Mouse (Mus musculus) neural tube, embryonic 14.5 days (tissue): ENCODE results near the gene Agap3. TPM values are rescaled to one million over a fixed set of nuclear protein-coding genes. Genes with fewer than 3 reads are reported as not detected.

Experiments
- ATAC-seq: fragments of 200-750 bp; cut with Nextera tagmentation; 2 replicates; pipeline ENCODE4 v1.8.0; 2017; ENCODE audit warnings: low read depth, mild to moderate bottlenecking, moderate TSS enrichment, moderate library complexity
- H3K27ac ChIP-seq: fragments of 300-500 bp; sonication (generic); 2 replicates; pipeline ENCODE4 v1.5.1; 2014; ENCODE audit warnings: low read depth, mild to moderate bottlenecking, control low read depth, low read length, moderate library complexity, mixed read lengths
- H3K27me3 ChIP-seq: fragments of 300-500 bp; sonication (generic); 2 replicates; pipeline ENCODE4 v1.6.1; 2014; ENCODE audit warnings: low read length; ENCODE audit not compliant: control insufficient read depth, insufficient read depth
- H3K36me3 ChIP-seq: fragments of 300-500 bp; sonication (generic); 2 replicates; pipeline ENCODE4 v1.6.1; 2014; ENCODE audit warnings: low read length, mixed read lengths; ENCODE audit not compliant: control insufficient read depth, insufficient read depth
- H3K4me1 ChIP-seq: fragments of 300-500 bp; sonication (generic); 2 replicates; pipeline ENCODE4 v1.6.1; 2014; ENCODE audit warnings: low read length; ENCODE audit not compliant: control insufficient read depth, insufficient read depth
- H3K4me2 ChIP-seq: fragments of 300-500 bp; sonication (generic); 2 replicates; pipeline ENCODE4 v1.6.1; 2014; ENCODE audit warnings: mild to moderate bottlenecking, low read depth, low read length, control low read depth
- H3K4me3 ChIP-seq: fragments of 300-500 bp; sonication (generic); 2 replicates; pipeline ENCODE4 v1.5.1; 2014; ENCODE audit warnings: low read depth, low read length, control low read depth, mixed read lengths
- H3K9ac ChIP-seq: fragments of 300-500 bp; sonication (generic); replicated peaks from 2 replicates; pipeline ENCODE4 v1.6.1; 2014; ENCODE audit warnings: low read depth, mild to moderate bottlenecking, control low read depth, low read length, mixed read lengths
- H3K9me3 ChIP-seq: fragments of 300-500 bp; sonication (generic); 2 replicates; pipeline ENCODE4 v1.6.1; 2016; ENCODE audit warnings: low read length; ENCODE audit not compliant: control insufficient read depth
- WGBS: fragments of 180-500 bp; shearing (Covaris S2); extraction: QIAGEN DNeasy Blood & Tissue Kit; methylation state at CpG from one replicate; pipeline ENCODE4 v1.1.7; 2014; 5-methylcytosine and 5-hydroxymethylcytosine counted together
- polyA plus RNA-seq: library from polyadenylated mRNA; unstranded; fragments of >200 nt; fragmentation: Nextera tagmentation; extraction: Ambion mirVana; gene quantifications from 2 replicates; pipeline ENCODE4 v1.2.1, GENCODE M21; 2014

Gene Agap3
- polyA plus RNA-seq: 59.3 and 63.6 TPM in 2 replicates

- Histone ChIP-seq H3K9me3 (no peaks in the 10 kb centered on the region), H3K9ac (peak within 1 kb of the TSS; percentile 96), H3K4me3 (peak within 1 kb of the TSS; percentile 91), H3K4me2 (peak within 1 kb of the TSS; percentile 95), H3K36me3 (no peaks in the 10 kb centered on the region), H3K27ac (peak within 1 kb of the TSS; percentile 96), H3K4me1 (peaks cover 39% of the 10 kb centered on the region), H3K27me3 (no peaks in the 10 kb centered on the region; the same call in 1 of the 2 replicates)
- 0% methylated on average over 57 of the region's 85 CpGs for WGBS
- ATAC-seq: peak; percentile 35
These were observed at the start of gene Agap3 for GRCm38 (mm10) chr5:24452030-24452690. TSS of gene Agap3 (plus strand) at chr5:24452177.

GRCm38 (mm10) chr5:24404594-24405360 lies 47.2 kb upstream of the Agap3 start:
- WGBS: 91% methylated on average over 6 of the region's 6 CpGs

DNA sequence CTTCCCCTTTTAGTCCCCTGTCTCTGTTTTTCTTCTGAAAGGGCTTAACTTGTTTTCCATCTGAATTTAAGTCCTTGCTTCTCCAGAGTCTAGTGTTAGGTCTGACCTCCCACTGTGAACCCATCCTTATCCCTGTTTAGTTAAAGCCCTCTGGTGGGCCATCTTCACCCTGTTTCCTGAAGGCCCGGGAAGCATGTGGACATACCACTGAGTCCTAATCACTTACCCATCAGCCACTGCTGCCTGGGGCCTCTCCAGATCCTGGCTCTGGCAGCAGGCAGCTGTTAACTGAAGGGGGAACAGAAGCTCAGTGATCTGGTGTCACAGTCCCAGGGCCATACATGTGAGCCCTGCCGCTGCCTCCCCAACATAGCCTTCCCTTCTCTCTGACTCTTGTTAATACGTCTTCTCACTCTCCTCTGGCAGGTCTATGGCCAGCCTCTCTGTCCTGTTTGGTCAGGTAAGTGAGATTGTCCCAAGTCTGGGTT lies 46.5 kb upstream of the Agap3 start:
- H3K36me3 ChIP-seq: peaks cover 19% of the 10 kb centered on the region
- no peak overlapping the region for H3K9ac ChIP-seq
- H3K9me3 ChIP-seq: no peaks in the 10 kb centered on the region
- H3K27me3 ChIP-seq: no peaks in the 10 kb centered on the region
- no peak for ATAC-seq
- no peaks in the 10 kb centered on the region for H3K4me1 ChIP-seq
- H3K4me2 ChIP-seq: no peak overlapping the region
- H3K4me3 ChIP-seq: no peak overlapping the region
- 71% methylated on average over 3 of the region's 3 CpGs for WGBS
- no peak overlapping the region for H3K27ac ChIP-seq

More at GRCm38 (mm10) chr5:24404594-24405360, 47.2 kb upstream of the Agap3 start:
- Histone ChIP-seq H3K27ac (no peak overlapping the region), H3K27me3 (no peaks in the 10 kb centered on the region), H3K9ac (no peak overlapping the region), H3K4me1 (no peaks in the 10 kb centered on the region), H3K4me3 (no peak overlapping the region), H3K4me2 (no peak overlapping the region), H3K36me3 (peaks cover 22% of the 10 kb centered on the region), H3K9me3 (no peaks in the 10 kb centered on the region)
- ATAC-seq: no peak

GRCm38 (mm10) chr5:24408651-24409050 lies 43.3 kb upstream of the Agap3 start:
- no peaks in the 10 kb centered on the region for H3K4me1 ChIP-seq
- H3K27ac ChIP-seq: no peak overlapping the region
- no peak overlapping the region for H3K9ac ChIP-seq
- 93% methylated on average over 13 of the region's 13 CpGs for WGBS
- H3K36me3 ChIP-seq: peaks cover 12% of the 10 kb centered on the region; the same call in 1 of the 2 replicates
- H3K4me2 ChIP-seq: no peak overlapping the region
- H3K4me3 ChIP-seq: no peak overlapping the region
- H3K27me3 ChIP-seq: no peaks in the 10 kb centered on the region
- no peak for ATAC-seq
- no peaks in the 10 kb centered on the region for H3K9me3 ChIP-seq

DNA sequence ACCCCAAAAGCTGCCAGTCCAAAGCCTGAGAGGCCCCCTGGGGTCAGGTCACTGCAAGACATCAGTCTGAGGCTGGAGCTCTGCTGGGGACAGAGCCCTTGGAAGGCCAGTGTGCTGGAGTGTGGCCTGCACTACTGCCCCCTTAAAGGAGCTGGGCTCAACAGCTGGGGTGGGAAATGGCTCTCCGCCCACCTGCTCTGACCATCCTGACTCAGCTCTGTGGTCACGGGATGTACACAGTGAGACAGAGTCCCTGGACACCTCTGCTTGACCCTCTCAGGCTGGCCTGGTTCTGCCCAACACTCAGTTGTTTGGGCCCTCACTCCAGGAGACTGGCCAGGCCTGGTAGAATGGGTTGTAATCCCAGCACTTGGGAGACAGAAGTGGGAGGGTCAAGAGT lies 42.5 kb upstream of the Agap3 start:
- peaks cover 12% of the 10 kb centered on the region; the same call in 1 of the 2 replicates for H3K36me3 ChIP-seq
- no peaks in the 10 kb centered on the region for H3K4me1 ChIP-seq
- 88% methylated on average over 2 of the region's 2 CpGs for WGBS
- ATAC-seq: no peak
- H3K9me3 ChIP-seq: no peaks in the 10 kb centered on the region
- no peaks in the 10 kb centered on the region for H3K27me3 ChIP-seq
- no peak overlapping the region for H3K4me2 ChIP-seq
- H3K27ac ChIP-seq: no peak overlapping the region
- H3K4me3 ChIP-seq: no peak overlapping the region
- no peak overlapping the region for H3K9ac ChIP-seq

- H3K9me3 ChIP-seq: no peaks in the 10 kb centered on the region
- no peaks in the 10 kb centered on the region for H3K27me3 ChIP-seq
- no peak overlapping the region for H3K4me3 ChIP-seq
- no peak overlapping the region for H3K9ac ChIP-seq
- no peak overlapping the region for H3K4me2 ChIP-seq
- WGBS: 87% methylated on average over 2 of the region's 2 CpGs
- H3K27ac ChIP-seq: no peak overlapping the region
- no peak for ATAC-seq
- 0 out of 2 replicates have a peak, but pooled peaks cover 8% of the 10 kb centered on the region for H3K4me1 ChIP-seq
- peaks cover 10% of the 10 kb centered on the region; the same call in 1 of the 2 replicates for H3K36me3 ChIP-seq
These were observed 39.9 kb upstream of the Agap3 start for GRCm38 (mm10) chr5:24412063-24412462.

- no peak within 1 kb of the TSS for H3K4me3 ChIP-seq
- no peaks in the 10 kb centered on the region for H3K9me3 ChIP-seq
- no peak for ATAC-seq
- H3K36me3 ChIP-seq: 0 out of 2 replicates have a peak, but pooled peaks cover 3% of the 10 kb centered on the region
- H3K4me2 ChIP-seq: no peak within 1 kb of the TSS
- H3K9ac ChIP-seq: no peak within 1 kb of the TSS
- H3K27ac ChIP-seq: no peak within 1 kb of the TSS
- 0 out of 2 replicates have a peak, but pooled peaks cover 8% of the 10 kb centered on the region for H3K4me1 ChIP-seq
- no peaks in the 10 kb centered on the region for H3K27me3 ChIP-seq
- WGBS: 51% methylated on average over 11 of the region's 11 CpGs
These were observed 38.8 kb upstream of the Agap3 start, which contains the start of gene Asic3 for GRCm38 (mm10) chr5:24413042-24413693. TSS of gene Asic3 (plus strand) at chr5:24413392.

DNA sequence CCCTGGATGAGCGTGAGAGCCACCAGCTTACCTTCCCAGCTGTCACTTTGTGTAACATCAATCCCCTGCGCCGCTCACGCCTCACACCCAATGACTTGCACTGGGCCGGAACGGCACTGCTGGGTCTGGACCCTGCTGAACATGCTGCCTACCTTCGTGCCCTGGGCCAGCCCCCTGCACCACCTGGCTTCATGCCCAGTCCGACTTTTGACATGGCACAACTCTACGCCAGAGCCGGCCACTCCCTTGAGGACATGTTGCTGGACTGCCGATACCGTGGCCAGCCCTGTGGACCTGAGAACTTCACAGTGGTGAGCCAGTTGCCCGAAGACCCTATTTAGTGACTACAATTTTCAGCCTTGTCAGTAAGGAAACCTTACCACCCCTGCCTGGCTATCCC lies 38.0 kb upstream of the Agap3 start:
- 85% methylated on average over 13 of the region's 13 CpGs for WGBS
- H3K9me3 ChIP-seq: no peaks in the 10 kb centered on the region
- H3K4me1 ChIP-seq: 0 out of 2 replicates have a peak, but pooled peaks cover 8% of the 10 kb centered on the region
- H3K9ac ChIP-seq: no peak overlapping the region
- no peak overlapping the region for H3K27ac ChIP-seq
- 0 out of 2 replicates have a peak, but pooled peaks cover 6% of the 10 kb centered on the region for H3K36me3 ChIP-seq
- no peaks in the 10 kb centered on the region for H3K27me3 ChIP-seq
- H3K4me3 ChIP-seq: no peak overlapping the region
- H3K4me2 ChIP-seq: no peak overlapping the region
- no peak for ATAC-seq
